ENCODE assay signal across 25 mouse cellular contexts in the genomic region with DNA sequence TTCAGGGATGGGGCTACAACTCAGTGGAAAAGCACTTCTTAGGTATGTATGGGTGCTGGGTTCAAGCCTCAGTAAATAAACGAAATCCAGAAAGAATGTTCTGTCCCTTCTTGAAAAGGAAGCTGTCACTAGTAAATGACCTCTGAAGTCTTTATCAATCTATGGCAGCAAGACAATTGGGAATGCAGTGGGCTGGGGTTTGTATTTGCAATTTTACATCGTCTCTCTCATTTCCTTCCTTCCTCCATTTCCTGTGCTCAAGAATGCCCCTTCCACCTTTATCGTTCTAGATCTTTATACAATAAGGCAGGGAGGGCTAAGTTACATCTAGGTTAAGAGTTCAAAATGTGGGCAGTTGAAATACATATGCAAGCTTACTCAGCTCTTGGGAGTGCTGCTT. TPM values are rescaled to one million over a fixed set of nuclear protein-coding genes. Genes with fewer than 3 reads are reported as not detected.
"Had no signal": no experiment of that assay in that cellular context is flagged by ENCODE, and none has a peak within 500 bp of the region (broad histone marks: within the 10 kb centered on the region; RNA-seq: fewer than 3 reads in every experiment).

No protein-coding gene starts in this region.

- H3K27me3 ChIP-seq: liver, embryonic 13.5 days; liver, embryonic 15.5 days; lung, embryonic 15.5 days; midbrain, embryonic 13.5 days; midbrain, embryonic 15.5 days; neural tube, embryonic 12.5 days; stomach, embryonic 15.5 days had no signal

- H3K4me3 ChIP-seq: liver, embryonic 13.5 days; liver, embryonic 15.5 days; lung, embryonic 15.5 days; megakaryocyte, embryonic 14.5 days; midbrain, embryonic 13.5 days; midbrain, embryonic 15.5 days; neural tube, embryonic 12.5 days; stomach, embryonic 15.5 days had no signal

- ATAC-seq: liver, postnatal 0 days; midbrain, embryonic 13.5 days; midbrain, embryonic 15.5 days had no signal

- H3K27ac ChIP-seq: liver, embryonic 13.5 days; liver, embryonic 15.5 days; lung, embryonic 15.5 days; macrophage; midbrain, embryonic 13.5 days; midbrain, embryonic 15.5 days; neural tube, embryonic 12.5 days; stomach, embryonic 15.5 days; stomach, postnatal 0 days had no signal

- H3K4me2 ChIP-seq: liver, embryonic 13.5 days; liver, embryonic 15.5 days; lung, embryonic 15.5 days; midbrain, embryonic 11.5 days; midbrain, embryonic 13.5 days; midbrain, embryonic 15.5 days; neural tube, embryonic 12.5 days; stomach, embryonic 15.5 days had no signal

- H3K4me1 ChIP-seq: liver, embryonic 13.5 days; liver, embryonic 15.5 days; lung, embryonic 15.5 days; megakaryocyte, embryonic 14.5 days; midbrain, embryonic 13.5 days; midbrain, embryonic 15.5 days; neural tube, embryonic 12.5 days; stomach, embryonic 15.5 days had no signal

- H3K36me3 ChIP-seq: liver, embryonic 13.5 days; liver, embryonic 15.5 days; lung, embryonic 15.5 days; midbrain, embryonic 13.5 days; midbrain, embryonic 15.5 days; neural tube, embryonic 12.5 days; stomach, embryonic 15.5 days had no signal

- DNase-seq: liver, embryonic 13.5 days; liver, postnatal 0 days; lung, adult 2 months; right cerebral cortex, postnatal 14 days; thymus, adult 2 months; thymus, postnatal 25 days; thymus, postnatal 4 days had no signal

- H3K9me3 ChIP-seq: liver, embryonic 13.5 days; liver, embryonic 15.5 days; lung, embryonic 15.5 days; megakaryocyte, embryonic 14.5 days; midbrain, embryonic 13.5 days; midbrain, embryonic 15.5 days; neural tube, embryonic 12.5 days; stomach, embryonic 15.5 days had no signal

- H3K9ac ChIP-seq: liver, embryonic 13.5 days; liver, embryonic 15.5 days; liver, postnatal 0 days; lung, embryonic 15.5 days; midbrain, embryonic 13.5 days; midbrain, embryonic 15.5 days; neural tube, embryonic 12.5 days; stomach, embryonic 15.5 days had no signal

RNA-seq across cellular contexts. Expression of gene Otc, which starts 17.5 kb away (rescaled TPM):
- total RNA-seq: megakaryocyte progenitor cell, adult 5-6 weeks; midbrain, postnatal 0 days; monocyte, adult 5-6 weeks; neutrophil, adult 5-6 weeks had no signal
- polyA plus RNA-seq: macrophage; midbrain, embryonic 11.5 days; midbrain, embryonic 13.5 days; midbrain, embryonic 15.5 days; midbrain, postnatal 0 days; neural tube, embryonic 12.5 days; neural tube, embryonic 14.5 days; spleen, adult 2 months; testis, adult 2 months; thymus, adult 2 months; urinary bladder, adult 2 months had no signal
